8 mouse cellular contexts compared by ENCODE assay signal in the genomic region with DNA sequence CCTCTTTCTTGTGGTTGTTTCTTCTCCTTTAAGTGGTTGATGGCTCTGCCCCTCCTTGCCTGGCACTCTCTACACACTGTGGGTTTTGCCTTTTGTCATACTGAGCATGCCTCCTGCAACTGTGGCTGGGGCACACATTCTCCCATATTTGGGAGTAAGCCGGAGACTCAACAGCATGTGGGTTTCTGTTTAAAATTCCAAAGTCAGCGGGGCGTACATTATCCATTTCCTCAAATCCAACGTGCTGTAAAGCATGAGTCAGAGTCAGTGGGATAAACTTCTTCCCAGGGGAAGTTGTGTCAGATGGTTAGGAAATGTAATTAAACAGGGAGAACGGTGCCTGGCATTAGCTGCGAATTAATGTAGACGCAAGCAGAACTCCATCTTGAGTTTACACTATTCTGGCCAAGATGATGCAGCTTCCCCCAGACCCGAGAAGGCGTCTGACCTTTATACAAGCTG. TPM values are rescaled to one million over a fixed set of nuclear protein-coding genes. Genes with fewer than 3 reads are reported as not detected.
DNase-seq lines count a peak whose midpoint lies in the region; ATAC-seq and TF ChIP-seq lines count a peak whose summit lies in the region.

No protein-coding gene starts in this region.

- DNase-seq in 3134 (ENCODE audit: extremely low read depth, insufficient read length, low spot score), result peak; percentile 83
- peak; percentile 97 for DNase-seq in Patski (ENCODE audit: low read depth, low spot score)
- peak; percentile 43 for DNase-seq in forelimb bud, embryonic 11.5 days (ENCODE audit: low read depth, low spot score)
- peak; percentile 75 for DNase-seq in hindbrain, postnatal 0 days (ENCODE audit: low spot score)
- DNase-seq in ovary, adult 18-20 months (ENCODE audit: low spot score), result no peak
- DNase-seq in cerebellum, adult 9-10 months, result no peak

- ATAC-seq in Patski, result peak; percentile 98
- ATAC-seq in hindbrain, postnatal 0 days, result peak; percentile 85
- peak; percentile 48; the same call in 1 of the 2 replicates for ATAC-seq in limb, embryonic 15.5 days (ENCODE audit: insufficient number of reproducible peaks, low FRiP score, low TSS enrichment, low read depth)
- peak; percentile 54 for ATAC-seq in neural tube, embryonic 14.5 days (ENCODE audit: low read depth)

- whole genome bisulfite sequencing in hindbrain, postnatal 0 days, result 19% methylated on average over 9 of the region's 9 CpGs
- WGBS in limb, embryonic 15.5 days, result 16% methylated on average over 9 of the region's 9 CpGs
- 36% methylated on average over 9 of the region's 9 CpGs for whole genome bisulfite sequencing in neural tube, embryonic 14.5 days

- H3K4me3 ChIP-seq in hindbrain, postnatal 0 days (ENCODE audit: low read length), result no peak overlapping the region
- H3K4me3 ChIP-seq in limb, embryonic 15.5 days, result no peak overlapping the region
- no peak overlapping the region for H3K4me3 ChIP-seq in neural tube, embryonic 14.5 days (ENCODE audit: low read depth, low read length)

- peak overlapping the region; percentile 24; the same call in 1 of the 2 replicates for H3K4me2 ChIP-seq in hindbrain, postnatal 0 days (ENCODE audit: low read depth, low read length)
- H3K4me2 ChIP-seq in limb, embryonic 15.5 days, result no peak overlapping the region
- H3K4me2 ChIP-seq in neural tube, embryonic 14.5 days (ENCODE audit: low read depth, low read length), result no peak overlapping the region

- CTCF ChIA-PET in Patski (lab: Charles Lee), result interaction anchor here (1.6 to 4.2 kb wide), 4 partner anchors 9 to 47 kb away, joined by 3 to 20 read pairs (median 8); no protein-coding TSS in a partner anchor

- no peaks in the 10 kb centered on the region for H3K9me3 ChIP-seq in hindbrain, postnatal 0 days (ENCODE audit: low read length)
- no peaks in the 10 kb centered on the region for H3K9me3 ChIP-seq in limb, embryonic 15.5 days
- H3K9me3 ChIP-seq in neural tube, embryonic 14.5 days (ENCODE audit: control insufficient read depth, low read length), result no peaks in the 10 kb centered on the region

- H3K36me3 ChIP-seq in hindbrain, postnatal 0 days (ENCODE audit: insufficient read depth, low read length), result no peaks in the 10 kb centered on the region
- H3K36me3 ChIP-seq in limb, embryonic 15.5 days, result no peaks in the 10 kb centered on the region
- no peaks in the 10 kb centered on the region for H3K36me3 ChIP-seq in neural tube, embryonic 14.5 days (ENCODE audit: control insufficient read depth, insufficient read depth, low read length)

- H3K9ac ChIP-seq in hindbrain, postnatal 0 days (replicated peaks; ENCODE audit: low read length), result no peak overlapping the region
- H3K9ac ChIP-seq in limb, embryonic 15.5 days, result no peak overlapping the region
- H3K9ac ChIP-seq in neural tube, embryonic 14.5 days (replicated peaks; ENCODE audit: low read depth, low read length), result no peak overlapping the region

- H3K27me3 ChIP-seq in Patski, result no peaks in the 10 kb centered on the region
- H3K27me3 ChIP-seq in hindbrain, postnatal 0 days (ENCODE audit: insufficient read depth, low read length), result no peaks in the 10 kb centered on the region
- H3K27me3 ChIP-seq in limb, embryonic 15.5 days, result no peaks in the 10 kb centered on the region
- no peaks in the 10 kb centered on the region for H3K27me3 ChIP-seq in neural tube, embryonic 14.5 days (ENCODE audit: control insufficient read depth, insufficient read depth, low read length)

- in situ Hi-C loops in Patski (cut with MboI; ENCODE audit: low pct_unique_long_range_greater_than_20kb), result no loop called here

- H3K27ac ChIP-seq in hindbrain, postnatal 0 days, result no peak overlapping the region
- H3K27ac ChIP-seq in limb, embryonic 15.5 days, result peak overlapping the region; percentile 63
- H3K27ac ChIP-seq in neural tube, embryonic 14.5 days (ENCODE audit: low read depth, low read length), result no peak overlapping the region

- POLR2A ChIA-PET in Patski (lab: Charles Lee), result no interaction called here

- no peak for TF ChIP-seq CTCF in Patski (IDR thresholded peaks at IDR 0.05)
- no peak for TF ChIP-seq CTCF in hindbrain, postnatal 0 days (IDR thresholded peaks at IDR 0.05; ENCODE audit: low read depth)

- peaks cover 3% of the 10 kb centered on the region; the same call in 1 of the 2 replicates for H3K4me1 ChIP-seq in hindbrain, postnatal 0 days (ENCODE audit: insufficient read depth, low read length)
- peaks cover 22% of the 10 kb centered on the region for H3K4me1 ChIP-seq in limb, embryonic 15.5 days
- H3K4me1 ChIP-seq in neural tube, embryonic 14.5 days (ENCODE audit: control insufficient read depth, insufficient read depth, low read length), result no peaks in the 10 kb centered on the region

RNA-seq across cellular contexts. Expression of a gene that starts 37.2 kb away (rescaled TPM):
- 255 TPM for polyA plus RNA-seq in Patski (2021)
- 24.3 and 26.5 TPM in 2 replicates for total RNA-seq in hindbrain, postnatal 0 days (2014; rRNA removed)
- polyA plus RNA-seq in hindbrain, postnatal 0 days (2015; fragmentation: Nextera tagmentation; extraction: Ambion mirVana), result 9.8 and 10.4 TPM in 2 replicates
- polyA plus RNA-seq in limb, embryonic 15.5 days (2015; fragmentation: Nextera tagmentation; extraction: Ambion mirVana), result 55.7 and 56.4 TPM in 2 replicates
- polyA plus RNA-seq in neural tube, embryonic 14.5 days (2014; fragmentation: Nextera tagmentation; extraction: Ambion mirVana), result 18.2 and 28.0 TPM in 2 replicates

RNA-seq across cellular contexts. Expression of a gene that starts 55.5 kb away (rescaled TPM):
- 88.3 TPM for polyA plus RNA-seq in Patski (2021)
- 1.2 and 1.4 TPM in 2 replicates for total RNA-seq in hindbrain, postnatal 0 days (2014; rRNA removed)
- 0.26 and 0.39 TPM in 2 replicates for polyA plus RNA-seq in hindbrain, postnatal 0 days (2015; fragmentation: Nextera tagmentation; extraction: Ambion mirVana)
- 3.3 and 4.9 TPM in 2 replicates for polyA plus RNA-seq in limb, embryonic 15.5 days (2015; fragmentation: Nextera tagmentation; extraction: Ambion mirVana)
- 0.19 and 0.26 TPM in 2 replicates for polyA plus RNA-seq in neural tube, embryonic 14.5 days (2014; fragmentation: Nextera tagmentation; extraction: Ambion mirVana)

Comparison
In these comparisons a context has a peak if more than half of its experiments do, and no peak if none do; other contexts are left out.
1. DNase-seq: peak in 3134 (single experiment), Patski (single experiment), forelimb bud, embryonic 11.5 days (single experiment) and hindbrain, postnatal 0 days (single experiment); none in ovary, adult 18-20 months (single experiment) and cerebellum, adult 9-10 months (single experiment).
2. ATAC-seq: peak in every context shown above with its lines; median percentile 98 in Patski; 85 in hindbrain, postnatal 0 days; 54 in neural tube, embryonic 14.5 days; 48 in limb, embryonic 15.5 days.
3. RNA of a gene that starts 55.5 kb away (polyA plus RNA-seq): 88.3 TPM in Patski (single experiment); 3.3 to 4.9 TPM in limb, embryonic 15.5 days, 0.26 to 0.39 TPM in hindbrain, postnatal 0 days and 0.19 to 0.26 TPM in neural tube, embryonic 14.5 days; every median in the first group is over 10 times any median in the second.